Mouse (Mus musculus): ENCODE measurements around the gene Zfp706.

The Zfp706 gene

GRCm38 (mm10) chr15:37007233-37007958, at the start of gene Zfp706:
Gene Zfp706 (minus strand): TSS chr15:37007773.
- peak; percentile 98 for DNase-seq (ENCODE audit: low spot score)

- DNase-seq (ENCODE audit: low spot score): no peak
Observed at GRCm38 (mm10) chr15:37054582-37054981, 47.0 kb upstream of the Zfp706 start.

GRCm38 (mm10) chr15:37053085-37053762, 45.7 kb upstream of the Zfp706 start:
- peak; percentile 65 for DNase-seq (ENCODE audit: low spot score)

- no peak for DNase-seq (ENCODE audit: low spot score)
Observed at GRCm38 (mm10) chr15:37047403-37047802, 39.8 kb upstream of the Zfp706 start.

GRCm38 (mm10) chr15:37046586-37046985, 39.0 kb upstream of the Zfp706 start:
- DNase-seq (ENCODE audit: low spot score): no peak

- DNase-seq (ENCODE audit: low spot score): no peak
Observed at GRCm38 (mm10) chr15:37046131-37046530, 38.6 kb upstream of the Zfp706 start.

GRCm38 (mm10) chr15:37045456-37045855, 37.9 kb upstream of the Zfp706 start:
- DNase-seq (ENCODE audit: low spot score): peak; percentile 53

GRCm38 (mm10) chr15:37042559-37042958, 35.0 kb upstream of the Zfp706 start:
- peak; percentile 47 for DNase-seq (ENCODE audit: low spot score)

GRCm38 (mm10) chr15:37041214-37041613, 33.6 kb upstream of the Zfp706 start:
- peak; percentile 68 for DNase-seq (ENCODE audit: low spot score)

GRCm38 (mm10) chr15:37038666-37039065, 31.1 kb upstream of the Zfp706 start:
- no peak for DNase-seq (ENCODE audit: low spot score)

- no peak for DNase-seq (ENCODE audit: low spot score)
Observed at GRCm38 (mm10) chr15:37037704-37038103, 30.1 kb upstream of the Zfp706 start.

- DNase-seq (ENCODE audit: low spot score): peak; percentile 47
Observed at GRCm38 (mm10) chr15:37036481-37037156, 29.0 kb upstream of the Zfp706 start.

GRCm38 (mm10) chr15:37034155-37034554, 26.6 kb upstream of the Zfp706 start:
- no peak for DNase-seq (ENCODE audit: low spot score)

- DNase-seq (ENCODE audit: low spot score): no peak
Observed at GRCm38 (mm10) chr15:37033431-37033830, 25.9 kb upstream of the Zfp706 start.

GRCm38 (mm10) chr15:37031334-37032150, 24.0 kb upstream of the Zfp706 start:
- DNase-seq (ENCODE audit: low spot score): peak; percentile 76

GRCm38 (mm10) chr15:37030929-37031328, 23.4 kb upstream of the Zfp706 start:
- no peak for DNase-seq (ENCODE audit: low spot score)

GRCm38 (mm10) chr15:37027956-37028355, 20.4 kb upstream of the Zfp706 start:
- DNase-seq (ENCODE audit: low spot score): no peak

GRCm38 (mm10) chr15:37026458-37026857, 18.9 kb upstream of the Zfp706 start:
- DNase-seq (ENCODE audit: low spot score): no peak

- no peak for DNase-seq (ENCODE audit: low spot score)
Observed at GRCm38 (mm10) chr15:37020581-37021245, 13.1 kb upstream of the Zfp706 start.

GRCm38 (mm10) chr15:37019434-37019833, 11.9 kb upstream of the Zfp706 start:
- DNase-seq (ENCODE audit: low spot score): no peak

- no peak for DNase-seq (ENCODE audit: low spot score)
Observed at GRCm38 (mm10) chr15:37011897-37012296, 4.3 kb upstream of the Zfp706 start.

- no peak for DNase-seq (ENCODE audit: low spot score)
Observed at GRCm38 (mm10) chr15:37011316-37011715, 3.7 kb upstream of the Zfp706 start.
